Mouse (Mus musculus) bone marrow, adult 2 months (tissue): ENCODE results near the gene B130006D01Rik.

Experiments
- CTCF ChIP-seq: fragments of 200-500 bp; IDR thresholded peaks from 2 replicates; pipeline ENCODE4 v1.5.1; 2011; ENCODE audit warnings: low read length, control low read depth; ENCODE audit not compliant: control insufficient read depth, insufficient read depth
- POLR2A ChIP-seq: fragments of 200-500 bp; IDR thresholded peaks from 2 replicates; pipeline ENCODE4 v1.6.1; 2011; ENCODE audit warnings: low read depth, mild to moderate bottlenecking, control low read depth, low read length, borderline replicate concordance; ENCODE audit not compliant: control insufficient read depth

GRCm38 (mm10) chr11:95728916-95729907 is 5.8 kb downstream of the B130006D01Rik start:
- TF ChIP-seq CTCF (no peak), POLR2A (no peak)
